Mouse (Mus musculus) frontal cortex, postnatal 25 days (tissue): ENCODE data around the gene Uqcrh.

Source experiments
- DNase-seq, 2 experiments: peaks; one replicate each; pipeline ENCODE4 v3.0.0; 2022; ENCODE audit warnings: low spot score in 2 of 2

Uqcrh gene

GRCm38 (mm10) chr4:116057559-116057958 lies 17.3 kb downstream of the Uqcrh start:
- DNase-seq, result no peak

- DNase-seq, result peak; percentile 75 to 79
These were observed 21.4 kb downstream of the Uqcrh start, which contains the start of gene Nsun4 for GRCm38 (mm10) chr4:116053399-116053961. Gene Nsun4, minus strand, starts transcription at chr4:116053876.

GRCm38 (mm10) chr4:116052526-116053293 lies 22.2 kb downstream of the Uqcrh start:
- no peak for DNase-seq

GRCm38 (mm10) chr4:116049211-116049610 lies 25.7 kb downstream of the Uqcrh start:
- no peak for DNase-seq

- no peak for DNase-seq
These were observed 26.5 kb downstream of the Uqcrh start for GRCm38 (mm10) chr4:116048130-116048920.

- DNase-seq, result no peak
These were observed 27.2 kb downstream of the Uqcrh start for GRCm38 (mm10) chr4:116047681-116048080.

- DNase-seq, result no peak
These were observed 28.3 kb downstream of the Uqcrh start for GRCm38 (mm10) chr4:116046604-116047003.

- DNase-seq, result no peak
These were observed 32.7 kb downstream of the Uqcrh start for GRCm38 (mm10) chr4:116042186-116042585.

GRCm38 (mm10) chr4:116040466-116040865 lies 34.4 kb downstream of the Uqcrh start:
- no peak for DNase-seq

GRCm38 (mm10) chr4:116033374-116033773 lies 41.5 kb downstream of the Uqcrh start:
- DNase-seq, result no peak

- no peak for DNase-seq
These were observed 42.0 kb downstream of the Uqcrh start for GRCm38 (mm10) chr4:116032906-116033305.

- DNase-seq, result no peak
These were observed 56.7 kb downstream of the Uqcrh start, which contains the start of gene Faah for GRCm38 (mm10) chr4:116017902-116018746. Gene Faah, minus strand, starts transcription at chr4:116017926.

GRCm38 (mm10) chr4:116017300-116017901 lies 57.5 kb downstream of the Uqcrh start:
- peak; percentile 57 to 59 for DNase-seq
